Mouse (Mus musculus): Measurements from ENCODE around the gene Serpinf1. TPM values are rescaled to one million over a fixed set of nuclear protein-coding genes. Genes with fewer than 3 reads are reported as not detected.
A peak's percentile ranks its signal among the peaks of the same experiment; 100 is the strongest.

Gene Serpinf1
- total RNA-seq (2021), result 10 to 100 TPM; 15.1 to 19.9 TPM

DNA sequence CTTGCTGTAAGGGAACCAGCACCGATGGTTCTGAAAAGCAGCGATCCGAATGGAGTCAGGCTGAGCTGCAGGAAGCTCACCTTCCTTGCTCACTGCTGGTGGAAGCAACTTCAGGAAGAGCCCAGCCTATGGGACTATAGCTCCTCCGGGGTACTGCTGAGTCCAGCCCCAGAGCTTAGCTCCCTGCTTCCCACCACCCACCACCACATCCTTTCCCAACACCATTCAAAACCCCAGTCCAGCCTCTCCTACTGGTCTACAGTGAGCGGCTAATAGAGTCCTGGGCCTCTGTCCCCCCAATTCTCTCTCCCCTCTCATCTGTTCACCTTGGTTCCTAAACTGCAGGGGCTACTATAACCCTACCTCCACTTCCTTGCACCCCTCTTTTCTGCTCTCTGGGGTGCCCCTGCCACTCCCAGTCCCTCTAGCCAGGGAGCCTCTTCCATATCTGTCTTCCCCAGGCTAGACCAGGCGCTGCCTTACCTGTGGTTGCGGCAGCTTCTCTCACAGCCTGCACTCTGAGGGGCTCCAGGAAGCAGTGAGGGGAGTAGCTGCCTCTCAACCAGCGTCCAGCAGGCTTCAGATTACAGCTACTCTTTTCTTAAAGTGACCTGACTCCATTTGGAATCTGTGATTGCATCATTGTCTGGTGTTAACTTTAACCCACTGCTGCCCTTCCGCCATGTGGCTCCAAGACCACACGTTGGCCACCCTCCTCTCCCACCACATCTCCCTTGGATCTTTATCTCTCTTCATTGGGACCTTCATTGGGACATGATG is at the start of gene Serpinf1:
Gene Serpinf1, minus strand, starts transcription at position 689 of the 780 bp plus-strand sequence.
- intact Hi-C loops (cut with DNase I), result no loop called here
- DNase-seq, result no peak

DNA sequence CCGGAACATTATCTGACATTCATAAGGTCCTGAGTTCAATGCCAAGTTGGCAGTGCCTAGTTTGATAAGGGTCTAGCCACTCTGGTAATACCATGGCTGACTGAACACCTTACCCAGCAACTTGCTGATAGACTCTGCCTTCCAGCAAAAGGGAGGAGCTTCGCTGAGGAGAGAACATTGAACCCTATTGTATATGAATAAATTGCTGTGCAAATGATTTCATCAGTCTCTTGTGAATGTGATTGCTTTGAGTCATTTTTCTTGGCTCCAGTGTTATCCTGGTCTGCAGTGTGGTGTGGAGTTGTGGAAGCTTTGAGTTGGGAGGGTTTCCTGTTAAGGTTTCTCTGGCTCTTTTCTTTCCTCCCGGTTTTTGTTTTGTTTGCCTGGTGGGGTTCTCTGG is 48.2 kb upstream of the Serpinf1 start:
- no peak for DNase-seq
- intact Hi-C loops (cut with DNase I), result no loop called here

GRCm38 (mm10) chr11:75469261-75469660 is 46.8 kb upstream of the Serpinf1 start:
- intact Hi-C loops (cut with DNase I), result no loop called here
- DNase-seq, result no peak

GRCm38 (mm10) chr11:75468410-75468809 is 45.9 kb upstream of the Serpinf1 start:
- no peak for DNase-seq
- intact Hi-C loops (cut with DNase I), result no loop called here

DNA sequence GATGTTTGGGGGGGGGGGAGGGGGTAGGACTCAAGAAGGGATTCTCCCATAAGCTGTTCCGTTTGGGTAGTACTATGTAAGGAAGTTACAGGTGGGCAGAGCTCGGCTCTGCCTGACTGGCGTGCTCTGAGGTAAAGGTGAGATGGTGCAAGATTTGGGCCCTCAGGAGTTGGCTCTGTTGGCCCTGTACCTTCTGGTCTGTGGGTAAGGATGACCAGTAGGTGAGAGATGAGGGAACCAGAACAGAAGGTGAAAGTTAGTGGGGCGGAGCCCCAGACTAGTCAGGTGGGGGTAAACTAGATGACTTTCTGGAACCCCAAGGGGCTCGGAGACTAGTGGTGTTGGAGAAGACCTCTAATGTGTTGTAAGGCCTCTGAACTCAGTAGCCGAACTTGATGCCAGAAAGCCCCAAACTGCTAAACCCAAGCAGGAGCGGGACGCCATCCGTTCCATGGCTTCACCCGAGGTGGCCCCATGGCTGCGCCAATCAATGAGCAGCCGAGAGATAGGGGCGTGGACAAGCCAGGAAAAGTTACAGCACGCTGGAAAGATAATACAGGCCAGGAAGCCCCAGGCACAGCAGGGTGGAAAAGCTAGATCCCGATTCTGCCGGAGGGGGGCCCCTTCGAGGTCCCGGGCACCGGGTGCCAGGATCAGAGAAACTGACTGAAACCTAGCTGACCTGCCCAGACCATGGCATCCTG is 45.2 kb upstream of the Serpinf1 start:
- intact Hi-C loops (cut with DNase I), result no loop called here
- no peak for DNase-seq

DNA sequence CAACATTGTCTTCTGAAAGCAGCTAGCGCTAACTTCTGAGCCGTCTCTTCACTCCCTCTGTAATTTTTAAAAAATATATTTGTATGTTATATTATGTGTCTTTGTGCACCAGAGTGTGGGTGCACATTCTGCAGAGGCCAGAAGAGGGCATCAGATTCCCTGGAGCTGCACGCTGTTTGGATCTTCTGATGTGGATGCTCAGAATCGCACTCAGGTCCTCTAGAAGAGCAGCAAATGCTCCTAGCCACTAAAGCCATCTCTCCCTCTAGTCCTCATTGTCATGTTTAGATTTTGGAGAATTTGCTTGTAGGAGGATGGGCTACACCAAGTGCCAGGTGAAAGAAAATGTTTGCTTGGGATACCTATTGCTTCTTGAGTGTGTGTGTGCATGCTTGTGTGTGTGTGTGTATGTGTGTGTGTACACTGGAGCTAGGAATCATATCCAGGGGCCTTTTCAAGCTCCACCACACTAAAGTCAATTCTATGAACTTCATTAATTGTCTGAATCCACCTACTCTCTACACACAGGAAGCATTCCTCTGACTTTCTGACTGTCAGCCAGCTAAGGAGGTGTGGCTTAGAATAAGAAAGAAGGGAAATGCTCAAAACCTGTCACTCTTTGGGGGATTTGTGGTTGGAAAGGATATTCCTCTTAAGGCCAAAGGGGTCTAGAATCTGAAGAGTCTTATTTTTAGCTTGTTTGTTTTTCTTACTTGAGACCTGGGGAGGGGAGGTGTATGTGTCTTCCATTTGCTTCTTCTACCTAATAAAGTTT is 44.4 kb upstream of the Serpinf1 start:
- intact Hi-C loops (cut with DNase I), result no loop called here

GRCm38 (mm10) chr11:75465051-75465450 is 42.5 kb upstream of the Serpinf1 start:
- no peak for DNase-seq
- intact Hi-C loops (cut with DNase I), result no loop called here

More for the DNA sequence above, 44.4 kb upstream of the Serpinf1 start:
- DNase-seq, result no peak

- intact Hi-C loops (cut with DNase I), result no loop called here
- DNase-seq, result no peak
Observed at GRCm38 (mm10) chr11:75464417-75464816, 41.9 kb upstream of the Serpinf1 start.

DNA sequence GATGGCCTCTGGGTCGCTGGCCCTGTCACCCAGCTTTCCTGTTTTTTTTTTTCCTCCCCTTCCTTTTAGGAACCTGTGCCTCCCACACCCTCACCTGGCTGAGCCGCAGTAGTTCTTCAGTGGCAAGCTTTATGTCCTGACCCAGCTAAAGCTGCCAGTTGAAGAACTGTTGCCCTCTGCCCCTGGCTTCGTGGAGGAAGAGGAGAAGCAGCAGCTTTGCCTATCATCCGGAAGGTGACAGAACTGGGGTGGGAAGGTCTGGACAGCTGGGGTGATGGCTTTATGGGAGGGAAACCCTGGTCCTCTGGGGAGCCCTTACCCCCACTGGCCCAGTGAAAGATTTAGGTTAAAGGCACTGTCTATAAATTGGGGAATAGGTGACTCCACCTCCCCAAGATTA is 41.1 kb upstream of the Serpinf1 start:
- no peak for DNase-seq
- intact Hi-C loops (cut with DNase I), result no loop called here

GRCm38 (mm10) chr11:75462865-75463336 is 40.4 kb upstream of the Serpinf1 start:
- intact Hi-C loops (cut with DNase I), result no loop called here
- peak; percentile 61 for DNase-seq

DNA sequence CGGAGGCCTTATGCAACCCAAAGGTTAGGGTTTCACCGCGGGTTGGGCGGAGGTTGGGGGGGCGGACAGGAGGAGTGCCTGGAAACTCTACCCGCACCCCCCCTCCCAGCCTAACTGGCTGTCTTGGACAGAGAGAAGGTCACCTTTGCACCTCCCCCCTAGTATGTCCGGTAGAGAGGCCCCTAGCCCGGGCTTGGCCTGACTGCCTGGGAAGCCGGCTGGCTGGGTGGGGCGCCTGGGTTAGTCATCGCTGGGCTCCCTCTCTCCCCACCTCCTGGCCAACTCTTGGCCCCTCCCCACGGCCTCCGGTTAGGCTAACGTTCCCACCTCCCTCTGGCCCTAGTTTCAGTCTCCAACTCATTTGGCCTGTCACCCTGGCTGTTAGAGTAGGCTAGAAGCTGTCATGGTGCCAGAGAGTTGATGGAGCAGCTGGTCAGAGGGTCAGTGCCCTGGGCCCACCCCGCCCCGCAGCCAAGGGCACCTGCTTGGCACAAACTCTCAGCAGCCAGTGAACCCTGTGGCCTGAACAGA is 39.8 kb upstream of the Serpinf1 start:
- intact Hi-C loops (cut with DNase I), result no loop called here
- peak; percentile 34 for DNase-seq

DNA sequence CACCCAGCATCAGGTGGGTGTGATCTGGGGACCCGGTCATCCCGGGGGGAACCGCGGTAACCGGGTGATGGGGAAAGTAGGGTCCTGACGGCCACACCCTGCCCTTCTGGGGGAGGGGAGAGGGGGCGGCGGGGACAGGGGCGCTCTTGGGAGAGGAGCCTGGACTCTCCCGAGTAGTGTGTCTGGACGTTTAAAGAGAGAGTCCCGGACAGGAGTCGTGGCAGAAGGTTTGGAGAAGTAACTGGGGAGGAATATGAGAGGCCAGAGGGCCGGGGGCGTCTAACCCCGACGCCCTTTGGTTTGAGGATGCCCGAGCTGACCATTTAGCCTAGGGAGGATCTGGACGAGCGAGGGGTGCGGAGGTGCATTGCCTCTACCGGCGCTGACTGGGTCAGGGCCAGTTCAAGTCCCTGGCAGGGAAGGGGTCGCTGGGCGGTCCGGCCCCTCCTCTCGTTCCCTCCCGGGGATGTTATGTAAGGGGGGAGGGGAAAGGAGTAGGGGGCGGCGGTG is 39.3 kb upstream of the Serpinf1 start:
- intact Hi-C loops (cut with DNase I), result no loop called here

DNA sequence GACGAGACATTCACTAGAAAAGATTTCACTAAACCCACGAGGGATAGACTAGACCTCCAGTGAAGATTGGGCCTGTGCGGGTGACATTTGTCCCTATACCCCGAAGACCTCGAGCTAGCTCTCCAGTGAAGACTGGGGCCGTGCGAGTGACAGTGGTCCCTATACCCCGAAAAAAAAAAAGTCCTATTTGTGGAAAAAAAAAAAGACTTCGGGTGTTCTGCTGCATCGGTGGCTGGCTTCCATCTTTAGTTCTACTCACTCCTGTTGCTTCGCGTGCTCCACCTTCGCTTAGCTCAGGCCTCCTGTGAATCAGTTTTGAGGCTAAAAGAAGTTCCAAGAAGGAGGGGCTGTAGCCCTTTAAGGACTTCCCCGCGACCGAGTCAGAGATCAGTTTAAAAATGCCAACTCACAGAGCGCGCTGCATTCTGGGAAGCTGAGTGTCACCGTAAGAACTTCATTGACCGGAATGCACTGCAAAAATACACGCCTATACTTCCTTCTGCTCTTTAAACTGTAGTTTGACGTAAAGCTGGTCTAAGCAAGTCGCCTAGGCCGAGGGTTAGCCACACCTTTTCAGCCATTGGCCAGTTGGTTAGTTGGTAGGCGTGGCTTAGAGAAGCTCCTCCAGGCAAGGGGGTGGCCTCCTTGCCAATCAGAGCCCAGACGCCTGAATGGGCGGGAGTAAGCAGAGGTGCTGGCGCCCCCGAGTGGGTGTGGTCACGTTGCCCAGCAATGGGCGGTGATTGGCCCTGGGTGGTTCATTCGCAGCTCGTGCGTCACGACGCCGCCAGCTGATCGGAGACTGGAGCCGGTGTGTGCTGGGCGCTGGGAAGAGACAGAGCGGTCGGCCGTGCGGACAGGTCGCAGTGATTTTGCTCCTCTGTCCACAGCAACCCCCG is 38.6 kb upstream of the Serpinf1 start, which contains the start of gene Tlcd2:
Gene Tlcd2, plus strand, starts transcription at position 872 of the 899 bp plus-strand sequence.
- intact Hi-C loops (cut with DNase I), result no loop called here
- DNase-seq, result peak; percentile 100

More for the DNA sequence above, 39.3 kb upstream of the Serpinf1 start:
- no peak for DNase-seq

DNA sequence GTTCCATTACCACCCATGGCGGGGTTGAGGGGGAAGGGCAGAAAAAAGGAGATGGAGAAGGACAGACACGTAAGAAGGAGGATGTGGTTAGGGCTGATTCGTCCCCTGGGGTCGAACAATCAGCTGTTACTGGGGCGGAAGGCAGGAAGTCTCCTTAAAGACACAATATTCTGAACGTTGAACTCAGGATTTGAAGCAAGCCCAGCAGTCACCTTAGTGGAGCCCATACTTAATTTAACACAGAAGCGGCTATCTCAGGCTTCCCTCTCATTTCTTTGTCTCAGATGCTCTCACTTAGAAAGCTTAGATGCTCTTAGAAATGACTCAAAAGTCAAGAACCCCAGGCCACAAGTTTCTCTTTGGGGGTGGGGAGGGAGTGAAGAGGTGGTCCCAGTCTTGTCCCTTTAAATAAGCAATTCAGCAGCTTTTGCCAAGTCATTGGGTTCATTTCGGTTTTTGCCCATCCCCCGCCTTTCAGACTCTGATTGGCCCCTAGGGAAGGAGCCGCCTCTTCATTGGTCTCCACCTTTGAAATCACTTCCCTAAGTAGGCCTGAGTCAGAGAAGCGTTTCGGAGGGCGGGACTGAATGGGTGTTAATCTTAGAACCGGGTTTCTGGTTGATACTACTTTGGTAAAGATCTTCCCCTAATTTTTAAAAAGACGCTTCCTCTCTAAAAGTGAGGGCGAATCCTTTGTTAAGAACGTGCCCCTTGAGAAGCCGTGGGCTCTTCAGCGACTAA is 37.8 kb upstream of the Serpinf1 start:
- intact Hi-C loops (cut with DNase I), result no loop called here
- peak; percentile 83 for DNase-seq

DNA sequence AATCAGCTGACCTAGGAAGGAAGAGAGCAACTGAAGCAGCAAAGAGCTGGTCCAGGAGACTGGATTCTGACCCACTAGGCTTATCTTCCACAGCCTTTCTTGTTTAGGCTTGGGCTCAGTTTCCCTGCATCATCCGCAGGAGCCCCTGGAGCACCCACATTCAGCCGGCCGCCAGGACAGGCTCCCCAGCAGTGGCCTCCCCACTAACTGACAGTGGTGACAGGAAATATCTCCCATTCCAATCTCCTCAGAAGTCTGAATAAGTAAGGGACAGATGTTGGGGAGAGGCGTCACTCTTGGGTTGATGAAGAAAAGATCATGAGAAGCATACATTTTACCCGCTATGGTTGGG is 37.2 kb upstream of the Serpinf1 start:
- DNase-seq, result no peak
- intact Hi-C loops (cut with DNase I), result loop anchor here (5.0 kb wide), 1 partner anchor 277 kb away; no protein-coding TSS in a partner anchor

- intact Hi-C loops (cut with DNase I), result loop anchor here (5.0 kb wide), 1 partner anchor 277 kb away; no protein-coding TSS in a partner anchor
- DNase-seq, result no peak
Observed at GRCm38 (mm10) chr11:75459141-75459711, 36.7 kb upstream of the Serpinf1 start.

DNA sequence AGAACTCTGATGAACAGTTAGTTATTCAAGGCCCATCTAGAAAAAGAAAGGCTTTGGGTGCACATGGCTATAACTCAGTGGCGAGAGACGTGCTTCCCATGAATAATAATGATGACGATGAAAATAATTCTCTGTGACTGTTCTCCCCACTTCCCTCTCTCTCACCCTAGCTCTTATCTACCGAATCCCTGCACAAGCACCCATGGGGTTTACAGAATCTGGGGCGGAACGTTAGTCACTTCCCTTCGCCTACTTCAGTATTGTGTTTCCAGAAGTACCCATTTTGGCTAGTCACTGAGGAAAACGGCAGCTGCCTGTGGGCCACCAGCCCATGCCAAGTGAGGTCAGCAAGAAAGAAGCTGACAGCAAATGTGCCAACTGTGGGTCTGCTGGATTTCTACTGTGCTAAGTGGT is 36.1 kb upstream of the Serpinf1 start:
- intact Hi-C loops (cut with DNase I), result loop anchor here (5.0 kb wide), 1 partner anchor 276 kb away; no protein-coding TSS in a partner anchor
- DNase-seq, result no peak

DNA sequence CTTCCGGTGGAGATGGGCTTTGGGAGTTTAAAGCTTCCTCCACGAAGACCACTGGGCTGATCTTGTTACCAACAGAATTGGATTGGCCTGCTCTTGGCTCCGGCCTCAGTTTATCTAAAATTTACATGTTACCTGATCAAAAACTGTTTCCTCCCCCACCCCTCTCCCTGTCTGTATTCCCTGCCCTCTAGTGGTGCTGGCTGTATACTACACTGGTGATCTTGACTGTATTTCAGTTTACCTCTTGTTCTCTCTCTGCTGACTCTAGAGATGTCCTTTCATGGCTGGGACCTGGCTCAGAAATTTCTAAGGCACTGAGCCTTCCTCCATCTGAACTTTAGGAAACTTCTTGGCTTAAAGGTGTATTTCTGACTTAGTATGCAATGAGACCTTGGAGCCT is 35.7 kb upstream of the Serpinf1 start:
- intact Hi-C loops (cut with DNase I), result loop anchor here (5.0 kb wide), 1 partner anchor 276 kb away; no protein-coding TSS in a partner anchor
- no peak for DNase-seq

Data from left cerebral cortex, postnatal 4 days (tissue).